Mouse (Mus musculus) liver, postnatal 0 days (tissue): ENCODE data around the gene Tmem129.

Experiments used
- CTCF ChIP-seq: sonication (generic); IDR thresholded peaks from 2 replicates; pipeline ENCODE4 v1.5.1; 2016; ENCODE audit warnings: antibody characterized with exemption, low read depth
- EP300 ChIP-seq: IDR thresholded peaks from 2 replicates; pipeline ENCODE4 v1.6.1; 2016; ENCODE audit warnings: antibody characterized with exemption, low read depth, mild to moderate bottlenecking

GRCm38 (mm10) chr5:33689852-33690645 is 31.8 kb upstream of the Tmem129 start:
- TF ChIP-seq CTCF: no peak
- TF ChIP-seq EP300: no peak
